Comparison of ENCODE assay signal across 35 mouse cellular contexts in genomic region chr6:88255435-88255834, GRCm38 (mm10). TPM values are rescaled to one million over a fixed set of nuclear protein-coding genes. Genes with fewer than 3 reads are reported as not detected.
DNase-seq lines count a peak whose midpoint lies in the region; ATAC-seq and TF ChIP-seq lines count a peak whose summit lies in the region.
"Had no signal": no experiment of that assay in that cellular context is flagged by ENCODE, and none has a peak within 500 bp of the region (broad histone marks: within the 10 kb centered on the region; RNA-seq: fewer than 3 reads in every experiment).

No protein-coding gene starts in this region.

- no peak for DNase-seq in kidney, postnatal 4 days
- peak; percentile 68 for DNase-seq in MEL (ENCODE audit: low read depth, low spot score)
- DNase-seq in kidney, adult 2 months = no peak
- DNase-seq in right cerebral cortex, postnatal 10 days (ENCODE audit: low spot score in 2 of 2) = no peak
- DNase-seq: adrenal gland, postnatal 36 days; B cell, adult 2 months; cerebellum, adult 11-12 months; cerebellum, postnatal 10 days; forebrain, postnatal 0 days; gastrocnemius, postnatal 36 days; heart, postnatal 36 days; kidney, adult 9 months; kidney, postnatal 25 days; layer of hippocampus, postnatal 36 days; lung, adult 2 months; lung, postnatal 36 days; thymus, postnatal 4 days had no signal

- TF ChIP-seq CTCF in MEL (IDR thresholded peaks at IDR 0.05 in 2 of 3, conservative IDR thresholded peaks at IDR 0.05 in 1 of 3; ENCODE audit: control insufficient read depth in 1 of 3, insufficient read depth in 1 of 3, low read depth in 2 of 3, low read length in 3 of 3, poor library complexity in 1 of 3, severe bottlenecking in 1 of 3) = no peak
- TF ChIP-seq CTCF in kidney, adult 2 months (conservative IDR thresholded peaks at IDR 0.05; ENCODE audit: insufficient read depth, insufficient read length, low read depth, low read length) = no peak

- H3K27me3 ChIP-seq in kidney, embryonic 14.5 days (ENCODE audit: control insufficient read depth, insufficient read depth, low read length) = no peaks in the 10 kb centered on the region
- H3K27me3 ChIP-seq in MEL (ENCODE audit: control insufficient read depth in 1 of 2, insufficient read depth in 2 of 2, low read length in 2 of 2) = no peaks in the 10 kb centered on the region
- no peaks in the 10 kb centered on the region for H3K27me3 ChIP-seq in liver, embryonic 12.5 days (replicated peaks)
- no peaks in the 10 kb centered on the region for H3K27me3 ChIP-seq in kidney, adult 2 months (replicated peaks; ENCODE audit: control insufficient read depth, insufficient read depth, low read length)
- H3K27me3 ChIP-seq: CH12.LX; embryonic facial prominence, embryonic 12.5 days; hindbrain, embryonic 13.5 days; limb, embryonic 12.5 days; midbrain, embryonic 15.5 days; neural tube, embryonic 12.5 days had no signal

- no peaks in the 10 kb centered on the region for H3K4me1 ChIP-seq in kidney, embryonic 14.5 days (ENCODE audit: control insufficient read depth, insufficient read depth, low read length)
- H3K4me1 ChIP-seq in MEL (ENCODE audit: control insufficient read depth in 1 of 2, insufficient read depth in 2 of 2, low read length in 2 of 2) = peaks cover 37 to 68% of the 10 kb centered on the region in 2 experiments
- peaks cover 66% of the 10 kb centered on the region for H3K4me1 ChIP-seq in liver, embryonic 12.5 days
- no peaks in the 10 kb centered on the region for H3K4me1 ChIP-seq in kidney, adult 2 months (ENCODE audit: control insufficient read depth, insufficient read depth, low read length)
- H3K4me1 ChIP-seq: embryonic facial prominence, embryonic 12.5 days; hindbrain, embryonic 13.5 days; limb, embryonic 12.5 days; midbrain, embryonic 15.5 days; neural tube, embryonic 12.5 days had no signal

- H3K4me3 ChIP-seq in kidney, embryonic 14.5 days (ENCODE audit: low read length) = no peak overlapping the region
- H3K4me3 ChIP-seq in MEL (ENCODE audit: control insufficient read depth in 1 of 2, insufficient read depth in 1 of 2, low read depth in 2 of 2, low read length in 2 of 2) = no peak overlapping the region
- H3K4me3 ChIP-seq in liver, embryonic 12.5 days = no peak overlapping the region
- H3K4me3 ChIP-seq in kidney, adult 2 months (ENCODE audit: insufficient read depth, low read depth, low read length) = no peak overlapping the region
- H3K4me3 ChIP-seq: embryonic facial prominence, embryonic 12.5 days; heart, embryonic 15.5 days; hindbrain, embryonic 13.5 days; limb, embryonic 12.5 days; midbrain, embryonic 15.5 days; neural tube, embryonic 12.5 days had no signal

- TF ChIP-seq RAD21 in MEL (IDR thresholded peaks at IDR 0.05; ENCODE audit: low read depth, low read length) = no peak

- peak; percentile 88 to 89 for TF ChIP-seq EP300 in MEL (IDR thresholded peaks at IDR 0.05; ENCODE audit: low read depth in 1 of 2, low read length in 2 of 2)

- H3K79me2 ChIP-seq in MEL (ENCODE audit: control insufficient read depth, insufficient read depth, low read length, poor library complexity) = no peaks in the 10 kb centered on the region

- peak; percentile 47; the same call in 1 of the 2 replicates for ATAC-seq in kidney, embryonic 14.5 days (ENCODE audit: low FRiP score, low TSS enrichment)
- peak; percentile 75 for ATAC-seq in liver, embryonic 12.5 days
- 0 out of 2 replicates have a peak, but pooled peaks have one; percentile 31 for ATAC-seq in megakaryocyte-erythroid progenitor cell, adult 5-6 weeks (replicated peaks; ENCODE audit: low FRiP score, low TSS enrichment, poor library complexity, severe bottlenecking)
- ATAC-seq: activated CD4-positive, CD25-positive, alpha-beta regulatory T cell, adult 4 months; forebrain, postnatal 0 days; inflammation-experienced regulatory T-cells, adult 6 months; midbrain, embryonic 15.5 days had no signal

- 63% methylated on average over 4 of the region's 4 CpGs for WGBS in kidney, embryonic 14.5 days
- WGBS in liver, embryonic 12.5 days (ENCODE audit: insufficient replicate concordance) = 9% methylated on average over 4 of the region's 4 CpGs
- WGBS in kidney, adult 2 months = 86% methylated on average over 4 of the region's 4 CpGs

- H3K9me3 ChIP-seq in kidney, embryonic 14.5 days (ENCODE audit: control insufficient read depth, low read length) = no peaks in the 10 kb centered on the region
- no peaks in the 10 kb centered on the region for H3K9me3 ChIP-seq in MEL (replicated peaks; ENCODE audit: insufficient read depth, low read length)
- no peaks in the 10 kb centered on the region for H3K9me3 ChIP-seq in liver, embryonic 12.5 days (replicated peaks)
- H3K9me3 ChIP-seq: embryonic facial prominence, embryonic 12.5 days; heart, embryonic 15.5 days; hindbrain, embryonic 13.5 days; limb, embryonic 12.5 days; midbrain, embryonic 15.5 days; neural tube, embryonic 12.5 days had no signal

- no peak overlapping the region for H3K27ac ChIP-seq in kidney, embryonic 14.5 days (ENCODE audit: low read depth, low read length)
- H3K27ac ChIP-seq in MEL (ENCODE audit: control insufficient read depth, low read depth, low read length) = peak overlapping the region; percentile 78
- peak overlapping the region; percentile 71 for H3K27ac ChIP-seq in liver, embryonic 12.5 days
- no peak overlapping the region for H3K27ac ChIP-seq in kidney, adult 2 months (ENCODE audit: insufficient read depth, low read depth, low read length)
- H3K27ac ChIP-seq: embryonic facial prominence, embryonic 12.5 days; heart, embryonic 15.5 days; hindbrain, embryonic 13.5 days; limb, embryonic 12.5 days; midbrain, embryonic 15.5 days; neural tube, embryonic 12.5 days had no signal

- TF ChIP-seq POLR2A in MEL (IDR thresholded peaks at IDR 0.05; ENCODE audit: control insufficient read depth in 1 of 2, insufficient read depth in 1 of 2, low read depth in 1 of 2, low read length in 2 of 2, poor library complexity in 1 of 2) = no peak
- TF ChIP-seq POLR2A in kidney, adult 2 months (IDR thresholded peaks at IDR 0.05; ENCODE audit: low read depth, low read length) = no peak

- no peaks in the 10 kb centered on the region; the same call in 1 of the 2 replicates for H3K36me3 ChIP-seq in kidney, embryonic 14.5 days (ENCODE audit: control insufficient read depth, insufficient read depth, low read length)
- H3K36me3 ChIP-seq in MEL (ENCODE audit: control insufficient read depth in 1 of 2, insufficient read depth in 2 of 2, low read length in 2 of 2) = peaks cover 0 to 47% of the 10 kb centered on the region in 2 experiments; a peak in 2 of 4 replicates
- H3K36me3 ChIP-seq in liver, embryonic 12.5 days = peaks cover 16% of the 10 kb centered on the region; the same call in 1 of the 2 replicates
- H3K36me3 ChIP-seq in kidney, adult 2 months (ENCODE audit: control insufficient read depth, insufficient read depth, low read length) = no peaks in the 10 kb centered on the region
- H3K36me3 ChIP-seq: heart, embryonic 15.5 days; midbrain, embryonic 15.5 days had no signal

- no peak overlapping the region for H3K4me2 ChIP-seq in kidney, embryonic 14.5 days (replicated peaks; ENCODE audit: low read depth, low read length)
- H3K4me2 ChIP-seq in liver, embryonic 12.5 days = peak overlapping the region; percentile 34
- H3K4me2 ChIP-seq: embryonic facial prominence, embryonic 12.5 days; heart, embryonic 15.5 days; hindbrain, embryonic 13.5 days; limb, embryonic 12.5 days; midbrain, embryonic 15.5 days; neural tube, embryonic 12.5 days had no signal

- no peak overlapping the region for H3K9ac ChIP-seq in kidney, embryonic 14.5 days (ENCODE audit: low read depth, low read length)
- peak overlapping the region; percentile 36 for H3K9ac ChIP-seq in MEL (ENCODE audit: control insufficient read depth, low read depth, low read length, poor library complexity, severe bottlenecking)
- peak overlapping the region; percentile 43; the same call in 1 of the 2 replicates for H3K9ac ChIP-seq in liver, embryonic 12.5 days
- H3K9ac ChIP-seq: embryonic facial prominence, embryonic 12.5 days; forebrain, postnatal 0 days; heart, embryonic 15.5 days; hindbrain, embryonic 13.5 days; limb, embryonic 12.5 days; midbrain, embryonic 15.5 days; neural tube, embryonic 12.5 days had no signal

TF ChIP-seq in MEL, 35 proteins besides CTCF, POLR2A, EP300 and RAD21 (continues in another document):
- TF ChIP-seq MYC (IDR thresholded peaks at IDR 0.05; ENCODE audit: low read depth, low read length) (peak; percentile 35; the same call in 1 of the 2 replicates), ETS1 (IDR thresholded peaks at IDR 0.05; ENCODE audit: low read depth, low read length) (peak; percentile 91), USF2 (IDR thresholded peaks at IDR 0.05; ENCODE audit: borderline replicate concordance in 1 of 2, insufficient read depth in 1 of 2, low read depth in 1 of 2, low read length in 2 of 2) (no peak), NELFE (IDR thresholded peaks at IDR 0.05; ENCODE audit: low read depth, low read length) (no peak; the same call in 1 of the 2 replicates), MEF2A (IDR thresholded peaks at IDR 0.05; ENCODE audit: extremely low read depth, insufficient replicate concordance, low read depth, low read length, poor library complexity, severe bottlenecking) (0 out of 2 replicates have a peak, but pooled peaks have one; percentile 46), MAZ (IDR thresholded peaks at IDR 0.05; ENCODE audit: low read depth, low read length) (peak; percentile 92), TBP (IDR thresholded peaks at IDR 0.05; ENCODE audit: low read depth, low read length) (no peak), SMC3 (IDR thresholded peaks at IDR 0.05; ENCODE audit: low read depth, low read length) (0 out of 2 replicates have a peak, but pooled peaks have one; percentile 3), ELF1 (IDR thresholded peaks at IDR 0.05; ENCODE audit: low read depth, low read length) (0 out of 2 replicates have a peak, but pooled peaks have one; percentile 23), GATA1 (IDR thresholded peaks at IDR 0.05; ENCODE audit: low read depth, low read length) (peak; percentile 96), CHD1 (IDR thresholded peaks at IDR 0.05; ENCODE audit: low read depth, low read length) (no peak), ZKSCAN1 (IDR thresholded peaks at IDR 0.05; ENCODE audit: low read depth, low read length) (no peak), ZC3H11A (IDR thresholded peaks at IDR 0.05; ENCODE audit: low read depth, low read length) (no peak), MYB (IDR thresholded peaks at IDR 0.05; ENCODE audit: low read depth, low read length) (no peak), E2F4 (IDR thresholded peaks at IDR 0.05; ENCODE audit: borderline replicate concordance, low read depth, low read length) (no peak)

RNA-seq across cellular contexts. Expression of gene Dnajb8, which starts 33.4 kb away (rescaled TPM):
- not detected in 2 replicates for polyA plus RNA-seq in kidney, embryonic 14.5 days (2014; fragmentation: Nextera tagmentation; extraction: Ambion mirVana)
- not detected in 2 replicates for total RNA-seq in MEL (2012; rRNA removed)
- not detected for polyA plus RNA-seq in MEL (2012; ENCODE audit: insufficient read depth in 1 of 2, insufficient read length in 2 of 2, low read depth in 1 of 2, low replicate concordance in 2 of 2, missing spikeins in 1 of 2)
- not detected in 2 replicates for polyA plus RNA-seq in liver, embryonic 12.5 days (2016; fragmentation: Nextera tagmentation; extraction: Ambion mirVana)
- not detected in 2 replicates for total RNA-seq in megakaryocyte-erythroid progenitor cell, adult 5-6 weeks (2014; fragmentation: Nextera tagmentation)
- total RNA-seq in megakaryocyte-erythroid progenitor cell, adult 5-6 weeks (2017) = not detected in 2 replicates
- polyA plus RNA-seq in kidney, adult 2 months (2012; rRNA removed) = 0.10 TPM in 1 of 2 replicates, not detected in the other
- total RNA-seq: adrenal gland, postnatal 36 days; CH12.LX; forebrain, postnatal 0 days; gastrocnemius, postnatal 36 days; heart, adult 8-10 months; heart, postnatal 36 days; layer of hippocampus, adult 8-10 months; layer of hippocampus, postnatal 36 days; left cerebral cortex, postnatal 10 days had no signal
- polyA plus RNA-seq: activated CD4-positive, CD25-positive, alpha-beta regulatory T cell, adult 4 months; cortical plate, adult 2 months; embryonic facial prominence, embryonic 12.5 days; forebrain, embryonic 11.5 days; forebrain, postnatal 0 days; heart, embryonic 15.5 days; hindbrain, embryonic 13.5 days; inflammation-experienced regulatory T-cells, adult 6 months; limb, embryonic 12.5 days; lung, adult 2 months; midbrain, embryonic 15.5 days; neural tube, embryonic 12.5 days; spleen, adult 2 months had no signal

Comparison
In these comparisons a context has a peak if more than half of its experiments do, and no peak if none do; other contexts are left out.
1. H3K27ac ChIP-seq: peak in MEL (single experiment) and liver, embryonic 12.5 days (single experiment); none in kidney, embryonic 14.5 days (single experiment) and kidney, adult 2 months (single experiment).
2. Peak in every context shown above with its lines, with median percentiles within 50 percentile points of each other: ATAC-seq.